Mouse (Mus musculus): ENCODE results near the gene Gnb1. TPM values are rescaled to one million over a fixed set of nuclear protein-coding genes. Genes with fewer than 3 reads are reported as not detected.

The Gnb1 gene
- total RNA-seq, 2 experiments from 2014 or later: 690 to 729 TPM

Other genes with a start within 250 kb of the Gnb1 start
- gene Faap20, start 241.6 kb upstream of the Gnb1 start, total RNA-seq (2021): 10 to 100 TPM; 27.5 to 31.8 TPM
- 100 to 1,000 TPM; 160 to 168 TPM for gene Prkcz, start 130.0 kb upstream of the Gnb1 start, total RNA-seq (2021)
- gene Gabrd, start 93.2 kb upstream of the Gnb1 start, total RNA-seq (2021): 10 to 100 TPM; 26.8 to 27.0 TPM
- 10 to 100 TPM; 10.5 to 11.1 TPM for gene Cfap74, start 82.2 kb upstream of the Gnb1 start, total RNA-seq (2021)
- 1 to 10 TPM; 3.1 to 4.2 TPM for gene Tmem52, start 22.2 kb upstream of the Gnb1 start, total RNA-seq (2021)
- gene Nadk, start 71.0 kb downstream of the Gnb1 start, total RNA-seq (2021): 10 to 100 TPM; 65.4 to 69.2 TPM
- 10 to 100 TPM; 39.3 to 42.3 TPM for gene Slc35e2, start 110.1 kb downstream of the Gnb1 start, total RNA-seq (2021)
- gene Cdk11b, start 133.5 kb downstream of the Gnb1 start, total RNA-seq (2021): 10 to 100 TPM; 45.3 to 47.0 TPM
- not detected for gene Gm10563, start 154.0 kb downstream of the Gnb1 start, total RNA-seq (2021)
- gene Mmp23, start 162.0 kb downstream of the Gnb1 start, total RNA-seq (2021): 1 to 10 TPM; 2.8 to 4.2 TPM
- gene Mib2, start 177.8 kb downstream of the Gnb1 start, total RNA-seq (2021): 100 to 1,000 TPM; 106 to 112 TPM
- gene Fndc10, start 203.0 kb downstream of the Gnb1 start, total RNA-seq (2021): 10 to 100 TPM; 23.3 to 23.5 TPM
- 10 to 100 TPM; 81.4 to 89.1 TPM for gene Ssu72, start 213.4 kb downstream of the Gnb1 start, total RNA-seq (2021)
- gene Tmem240, start 243.4 kb downstream of the Gnb1 start, total RNA-seq (2021): 10 to 100 TPM; 35.8 to 39.5 TPM

All from layer of hippocampus, adult 18-20 months (tissue).